Mouse (Mus musculus): ENCODE measurements around the gene Hmga2. TPM values are rescaled to one million over a fixed set of nuclear protein-coding genes. Genes with fewer than 3 reads are reported as not detected.

The Hmga2 gene
- polyA plus RNA-seq, 1 experiment from 2014 or later = 2.8 TPM

DNA sequence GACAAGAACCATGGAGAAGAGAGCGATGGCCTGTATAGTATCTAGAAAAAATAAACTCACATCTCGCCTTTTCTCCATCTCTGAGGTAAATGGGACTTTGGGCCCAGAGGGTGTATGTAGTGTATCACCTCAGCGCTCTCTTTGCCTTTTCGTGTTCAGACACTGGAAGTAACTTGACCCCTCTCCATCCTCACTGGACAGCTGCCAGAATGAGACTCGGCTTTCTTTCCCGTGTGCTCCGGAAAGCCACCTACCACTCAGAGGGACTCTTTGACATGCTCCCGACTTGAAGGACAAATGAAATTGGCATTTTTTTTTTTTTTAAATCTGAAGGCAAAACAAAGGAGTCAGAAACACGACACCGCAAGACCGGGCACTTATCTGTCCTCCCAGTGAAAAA lies 35.0 kb downstream of the Hmga2 start:
- WGBS = 38% methylated on average over 11 of the region's 11 CpGs
- H3K4me3 ChIP-seq = no peak overlapping the region
- H3K9me3 ChIP-seq (replicated peaks) = no peaks in the 10 kb centered on the region
- ATAC-seq (replicated peaks; ENCODE audit: insufficient number of reproducible peaks, insufficient read depth, low FRiP score, low read depth) = no peak
- no peak overlapping the region for H3K27ac ChIP-seq
- no peak overlapping the region for H3K4me2 ChIP-seq
- H3K36me3 ChIP-seq = no peaks in the 10 kb centered on the region
- H3K4me1 ChIP-seq (replicated peaks) = no peaks in the 10 kb centered on the region
- H3K27me3 ChIP-seq = no peaks in the 10 kb centered on the region
- H3K9ac ChIP-seq = no peak overlapping the region

DNA sequence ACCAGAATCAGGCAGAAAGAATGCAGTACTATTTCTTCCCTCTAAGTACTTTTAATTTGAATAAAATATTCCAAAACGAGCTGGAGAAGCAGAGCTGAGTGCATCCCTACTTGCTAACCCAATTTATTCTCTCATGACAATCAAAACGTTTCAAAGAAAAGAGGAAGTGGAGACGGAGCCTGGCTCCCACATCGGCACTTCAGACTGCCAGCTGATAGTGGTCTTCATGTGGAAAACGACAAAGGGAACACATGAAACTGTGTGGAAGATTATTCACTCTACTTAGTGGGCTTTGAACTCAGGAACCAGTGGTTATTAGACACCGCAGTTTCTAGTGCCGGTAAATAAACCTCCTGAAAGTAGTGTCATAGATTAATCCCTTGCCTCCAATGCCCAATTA lies 41.8 kb downstream of the Hmga2 start:
- no peaks in the 10 kb centered on the region for H3K27me3 ChIP-seq
- H3K9me3 ChIP-seq (replicated peaks) = no peaks in the 10 kb centered on the region
- WGBS = 35% methylated on average over 7 of the region's 7 CpGs
- no peak overlapping the region for H3K4me3 ChIP-seq
- peaks cover 6% of the 10 kb centered on the region for H3K4me1 ChIP-seq (replicated peaks)
- ATAC-seq (replicated peaks; ENCODE audit: insufficient number of reproducible peaks, insufficient read depth, low FRiP score, low read depth) = no peak
- H3K4me2 ChIP-seq = no peak overlapping the region
- H3K27ac ChIP-seq = no peak overlapping the region
- H3K36me3 ChIP-seq = no peaks in the 10 kb centered on the region
- no peak overlapping the region for H3K9ac ChIP-seq

DNA sequence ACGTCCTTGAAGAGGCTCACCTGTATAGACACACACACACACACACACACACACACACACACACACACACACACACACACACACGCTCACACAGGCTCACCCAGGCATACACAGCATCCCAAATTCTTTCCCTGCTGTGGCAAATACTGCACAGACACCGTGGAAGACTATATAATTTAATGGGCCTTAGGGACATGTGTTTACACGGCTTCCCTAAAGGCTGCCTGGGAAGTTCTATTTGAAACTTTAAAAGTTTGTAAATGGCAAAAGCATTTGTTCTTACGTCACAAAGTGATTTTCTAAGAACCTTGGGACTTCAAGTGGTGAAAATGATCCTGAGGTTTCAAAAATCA lies 42.8 kb downstream of the Hmga2 start:
- no peaks in the 10 kb centered on the region for H3K36me3 ChIP-seq
- H3K4me1 ChIP-seq (replicated peaks) = peaks cover 12% of the 10 kb centered on the region
- ATAC-seq (replicated peaks; ENCODE audit: insufficient number of reproducible peaks, insufficient read depth, low FRiP score, low read depth) = no peak

DNA sequence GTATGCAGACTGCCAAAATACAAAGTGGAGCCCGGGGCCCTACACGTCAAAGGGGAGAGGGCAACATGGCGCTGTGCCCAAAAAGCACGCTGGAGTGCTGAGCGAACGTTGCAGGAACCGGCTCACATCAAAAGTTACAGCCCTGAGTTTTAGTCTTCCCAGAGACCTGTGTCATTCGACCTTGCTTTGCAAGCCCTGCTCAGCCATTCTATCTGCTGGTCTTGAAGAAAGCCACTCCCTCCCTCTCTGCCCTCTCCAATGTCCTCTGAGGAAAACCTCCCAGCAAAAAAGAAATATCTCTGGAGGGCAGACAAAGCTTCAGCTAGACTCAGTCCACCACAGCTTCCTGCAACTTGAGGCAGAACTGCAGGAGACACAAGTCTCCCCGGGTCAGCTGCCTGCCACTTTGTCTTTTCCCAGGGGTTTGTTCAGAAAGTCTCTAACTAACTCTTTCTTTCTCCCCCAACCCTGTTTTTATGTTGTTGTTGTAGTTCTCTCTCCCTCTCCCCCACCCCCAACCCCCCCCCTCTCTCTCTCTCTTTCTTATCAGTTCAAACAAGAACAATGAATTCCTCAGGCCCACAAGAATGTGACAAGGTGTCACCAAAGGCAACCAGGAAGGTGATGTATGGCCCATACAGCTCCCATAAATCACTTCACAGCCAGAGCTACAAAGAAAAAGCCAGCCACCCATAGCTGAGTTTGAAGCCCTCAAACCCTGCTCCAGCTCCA lies 43.4 kb downstream of the Hmga2 start:
- H3K4me1 ChIP-seq (replicated peaks) = peaks cover 15% of the 10 kb centered on the region
- H3K4me2 ChIP-seq = no peak overlapping the region
- no peak overlapping the region for H3K9ac ChIP-seq
- no peaks in the 10 kb centered on the region for H3K9me3 ChIP-seq (replicated peaks)
- peak overlapping the region; percentile 17; the same call in 1 of the 2 replicates for H3K27ac ChIP-seq
- H3K4me3 ChIP-seq = no peak overlapping the region
- H3K27me3 ChIP-seq = no peaks in the 10 kb centered on the region
- WGBS = 26% methylated on average over 9 of the region's 9 CpGs
- ATAC-seq (replicated peaks; ENCODE audit: insufficient number of reproducible peaks, insufficient read depth, low FRiP score, low read depth) = no peak
- H3K36me3 ChIP-seq = no peaks in the 10 kb centered on the region

More for the DNA sequence above, 42.8 kb downstream of the Hmga2 start:
- Histone ChIP-seq H3K9ac (no peak overlapping the region), H3K9me3 (replicated peaks) (no peaks in the 10 kb centered on the region), H3K4me2 (no peak overlapping the region), H3K27ac (no peak overlapping the region), H3K27me3 (no peaks in the 10 kb centered on the region), H3K4me3 (no peak overlapping the region)
- WGBS = 43% methylated on average over 5 of the region's 5 CpGs

DNA sequence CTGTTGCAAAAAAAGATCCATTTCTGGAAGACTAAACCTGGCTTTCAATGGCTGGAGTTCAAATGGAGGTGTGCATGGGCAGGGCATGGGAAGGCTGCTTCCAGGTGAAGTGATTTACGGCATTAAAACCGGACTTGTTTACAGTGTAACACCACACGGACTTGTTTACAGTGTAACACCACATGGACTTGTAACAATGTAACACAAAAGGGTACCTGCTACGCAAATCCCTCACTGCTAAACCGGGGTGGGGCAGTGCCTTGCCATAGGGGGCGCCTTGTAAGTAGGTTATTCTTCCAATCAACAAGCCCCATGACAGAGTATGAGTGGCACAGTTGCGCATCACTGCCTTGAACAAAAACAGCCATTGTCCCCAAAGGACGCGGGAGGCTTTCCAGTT lies 44.2 kb downstream of the Hmga2 start:
- Histone ChIP-seq H3K36me3 (no peaks in the 10 kb centered on the region), H3K4me3 (no peak overlapping the region), H3K9ac (no peak overlapping the region), H3K4me2 (no peak overlapping the region), H3K9me3 (replicated peaks) (no peaks in the 10 kb centered on the region), H3K27me3 (no peaks in the 10 kb centered on the region), H3K27ac (no peak overlapping the region), H3K4me1 (replicated peaks) (peaks cover 15% of the 10 kb centered on the region)
- no peak for ATAC-seq (replicated peaks; ENCODE audit: insufficient number of reproducible peaks, insufficient read depth, low FRiP score, low read depth)
- 84% methylated on average over 9 of the region's 9 CpGs for WGBS

DNA sequence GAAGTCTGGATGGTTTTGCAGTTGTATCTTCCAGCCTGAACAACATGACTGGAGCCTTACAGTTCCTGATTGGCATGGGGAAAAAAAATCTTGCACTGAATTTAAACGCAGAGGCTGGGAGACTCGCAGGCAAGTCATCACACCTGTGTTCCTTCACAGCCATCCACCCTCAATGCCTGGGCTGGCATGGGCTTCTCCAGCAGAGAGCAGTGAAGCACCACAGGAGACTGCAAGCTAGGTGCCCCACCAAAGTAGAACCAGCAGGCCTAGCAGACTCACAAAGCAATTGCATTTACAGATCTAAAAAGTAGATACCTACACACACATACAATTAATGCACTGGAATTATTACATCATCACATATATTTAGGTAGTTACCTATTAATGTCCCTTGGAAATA lies 44.8 kb downstream of the Hmga2 start:
- no peaks in the 10 kb centered on the region for H3K9me3 ChIP-seq (replicated peaks)
- no peak overlapping the region for H3K4me2 ChIP-seq
- peaks cover 15% of the 10 kb centered on the region for H3K4me1 ChIP-seq (replicated peaks)
- H3K27me3 ChIP-seq = no peaks in the 10 kb centered on the region
- no peak overlapping the region for H3K9ac ChIP-seq
- H3K36me3 ChIP-seq = no peaks in the 10 kb centered on the region
- H3K27ac ChIP-seq = no peak overlapping the region
- 46% methylated on average over 2 of the region's 2 CpGs for WGBS
- ATAC-seq (replicated peaks; ENCODE audit: insufficient number of reproducible peaks, insufficient read depth, low FRiP score, low read depth) = no peak
- no peak overlapping the region for H3K4me3 ChIP-seq

DNA sequence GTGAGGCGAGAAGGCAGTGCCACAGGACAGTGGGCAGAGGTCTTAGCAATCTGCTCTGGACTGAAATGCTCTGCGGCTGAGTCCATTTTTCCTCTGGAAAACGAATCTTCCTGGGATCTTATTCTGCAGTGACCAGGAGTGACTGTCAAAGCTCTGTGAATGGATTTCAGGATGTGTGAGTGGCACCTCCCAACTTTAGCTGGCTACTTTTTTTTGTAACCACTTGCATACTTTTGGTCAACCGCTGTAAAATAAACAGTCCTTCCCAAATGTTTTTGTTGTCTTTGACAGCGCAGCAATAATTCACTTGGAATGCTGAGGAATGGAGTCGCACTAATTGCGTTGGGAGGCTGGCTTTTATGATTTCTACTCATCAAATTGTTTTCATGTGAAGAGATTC lies 45.8 kb downstream of the Hmga2 start:
- no peaks in the 10 kb centered on the region for H3K36me3 ChIP-seq
- H3K27me3 ChIP-seq = no peaks in the 10 kb centered on the region
- no peak overlapping the region for H3K4me2 ChIP-seq
- no peak overlapping the region for H3K27ac ChIP-seq
- ATAC-seq (replicated peaks; ENCODE audit: insufficient number of reproducible peaks, insufficient read depth, low FRiP score, low read depth) = no peak
- H3K9me3 ChIP-seq (replicated peaks) = no peaks in the 10 kb centered on the region
- 76% methylated on average over 7 of the region's 7 CpGs for WGBS
- no peak overlapping the region for H3K4me3 ChIP-seq
- peaks cover 21% of the 10 kb centered on the region for H3K4me1 ChIP-seq (replicated peaks)
- no peak overlapping the region for H3K9ac ChIP-seq

DNA sequence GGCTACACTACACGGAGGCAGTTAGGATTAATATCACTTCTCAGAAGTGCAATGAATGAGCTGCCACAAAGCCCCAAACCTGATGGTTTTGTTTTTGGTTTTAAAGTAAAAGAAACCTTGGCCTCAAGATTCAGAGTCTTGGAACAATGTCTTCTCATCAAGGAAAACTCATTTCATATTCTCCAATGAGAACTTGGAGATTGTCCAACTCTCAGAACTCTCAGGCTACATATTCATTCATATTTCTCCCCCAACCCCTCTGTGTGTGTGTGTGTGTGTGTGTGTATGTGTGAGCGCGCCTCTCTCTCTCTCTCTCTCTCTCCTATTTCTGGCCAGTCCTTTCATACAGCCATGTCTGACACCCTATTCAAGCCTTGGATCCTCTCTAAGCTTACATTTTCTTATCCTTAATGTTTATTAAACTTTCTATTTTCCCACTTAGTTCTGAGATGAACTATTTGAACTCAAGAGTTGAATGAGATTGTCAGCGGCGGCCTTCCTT lies 46.5 kb downstream of the Hmga2 start:
- Histone ChIP-seq H3K4me2 (no peak overlapping the region), H3K9ac (no peak overlapping the region), H3K4me1 (replicated peaks) (peaks cover 21% of the 10 kb centered on the region), H3K27ac (no peak overlapping the region), H3K9me3 (replicated peaks) (no peaks in the 10 kb centered on the region), H3K27me3 (no peaks in the 10 kb centered on the region), H3K36me3 (no peaks in the 10 kb centered on the region), H3K4me3 (no peak overlapping the region)
- 78% methylated on average over 5 of the region's 5 CpGs for WGBS
- ATAC-seq (replicated peaks; ENCODE audit: insufficient number of reproducible peaks, insufficient read depth, low FRiP score, low read depth) = no peak

DNA sequence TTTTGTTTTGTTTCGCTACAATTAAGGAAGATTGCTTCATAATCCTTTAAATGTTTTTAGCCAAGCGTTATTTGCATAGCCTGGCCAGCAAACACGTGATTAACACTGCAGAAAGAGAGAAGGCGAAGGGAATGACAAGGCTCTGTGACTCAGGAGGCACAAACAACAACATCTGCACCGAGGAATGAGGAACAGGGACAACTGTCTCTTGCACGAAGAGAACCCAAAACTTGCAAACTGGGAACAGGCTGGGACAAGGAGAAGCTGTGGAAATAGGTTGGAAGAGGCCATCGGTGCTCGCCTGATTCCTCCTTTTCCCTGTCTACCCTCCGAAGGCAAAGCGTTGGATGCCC lies 47.1 kb downstream of the Hmga2 start:
- Histone ChIP-seq H3K36me3 (no peaks in the 10 kb centered on the region), H3K4me3 (no peak overlapping the region), H3K27me3 (no peaks in the 10 kb centered on the region), H3K9me3 (replicated peaks) (no peaks in the 10 kb centered on the region), H3K9ac (no peak overlapping the region), H3K27ac (peak overlapping the region; percentile 13; the same call in 1 of the 2 replicates), H3K4me2 (0 out of 2 replicates have a peak overlapping the region, but pooled peaks have one; percentile 45), H3K4me1 (replicated peaks) (peaks cover 24% of the 10 kb centered on the region)
- no peak for ATAC-seq (replicated peaks; ENCODE audit: insufficient number of reproducible peaks, insufficient read depth, low FRiP score, low read depth)
- WGBS = 75% methylated on average over 10 of the region's 10 CpGs

DNA sequence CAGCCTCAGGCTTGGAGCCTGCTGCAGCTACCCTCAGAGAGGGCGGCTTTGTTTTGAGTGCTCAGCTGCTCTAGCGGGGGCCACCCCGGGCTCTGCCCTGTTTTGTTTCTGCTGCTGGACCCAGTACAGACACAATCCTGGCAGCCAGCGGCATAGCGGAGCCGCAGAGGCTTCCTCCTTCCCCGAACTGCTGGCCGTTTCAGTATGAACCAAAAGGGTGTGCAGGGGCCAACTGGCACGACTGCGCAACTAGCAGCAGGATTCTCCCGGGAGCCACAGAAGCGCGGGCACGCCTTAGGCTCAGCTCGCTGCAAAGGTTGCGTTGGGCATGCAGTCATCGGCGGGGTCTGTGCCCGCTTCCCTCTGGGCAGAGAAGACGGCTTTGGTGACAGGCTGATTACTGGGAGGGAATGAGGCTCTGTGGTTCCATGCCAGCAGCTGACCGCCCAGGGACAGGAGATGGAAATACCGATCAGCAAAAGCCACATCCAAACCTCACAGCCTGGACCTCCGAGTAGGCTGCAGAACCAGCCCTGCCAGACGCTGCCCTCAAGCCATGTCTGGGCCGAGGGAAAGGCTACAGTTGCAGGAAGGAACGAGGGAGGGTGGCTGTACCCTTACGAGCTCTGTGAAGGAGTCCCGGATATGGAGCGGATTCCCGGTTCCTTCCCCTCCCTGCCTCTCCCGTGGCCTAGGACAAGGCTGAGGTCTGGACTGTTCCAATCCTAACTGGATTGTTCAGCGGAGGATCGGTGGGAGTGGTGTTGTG lies 47.7 kb downstream of the Hmga2 start:
- 64% methylated on average over 33 of the region's 33 CpGs for WGBS
- no peaks in the 10 kb centered on the region for H3K36me3 ChIP-seq
- H3K9me3 ChIP-seq (replicated peaks) = no peaks in the 10 kb centered on the region
- peak overlapping the region; percentile 13; the same call in 1 of the 2 replicates for H3K27ac ChIP-seq
- peak overlapping the region; percentile 45 for H3K4me2 ChIP-seq
- no peaks in the 10 kb centered on the region for H3K27me3 ChIP-seq
- no peak overlapping the region for H3K9ac ChIP-seq
- ATAC-seq (replicated peaks; ENCODE audit: insufficient number of reproducible peaks, insufficient read depth, low FRiP score, low read depth) = peak; percentile 56; the same call in 1 of the 2 replicates
- peak overlapping the region; percentile 2; the same call in 1 of the 2 replicates for H3K4me3 ChIP-seq
- H3K4me1 ChIP-seq (replicated peaks) = peaks cover 30% of the 10 kb centered on the region

DNA sequence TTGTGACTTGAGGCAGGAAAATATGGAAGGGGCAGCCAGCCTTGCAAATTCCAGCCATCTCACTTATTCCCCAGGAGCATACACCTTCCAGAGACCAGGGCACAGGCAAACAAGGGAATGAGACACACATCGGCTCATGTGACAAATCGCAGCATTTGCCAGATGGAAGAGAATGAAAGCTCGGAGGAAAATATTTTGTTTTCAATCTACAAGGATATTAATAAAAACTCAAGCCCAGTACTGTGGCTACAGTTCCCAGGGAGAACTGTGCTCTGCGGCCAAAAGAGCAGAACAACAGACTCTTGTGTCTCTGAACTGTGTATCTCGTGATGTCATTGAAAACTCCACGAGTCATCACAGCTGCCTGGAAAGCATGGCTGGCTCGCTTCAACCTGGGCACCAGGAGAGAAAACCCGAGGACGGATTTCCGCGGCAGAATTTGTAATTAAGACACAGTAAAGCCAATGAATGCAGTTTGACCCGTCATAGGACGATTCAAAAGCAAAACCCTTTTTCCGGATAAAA lies 50.1 kb downstream of the Hmga2 start:
- Histone ChIP-seq H3K27me3 (no peaks in the 10 kb centered on the region), H3K9me3 (replicated peaks) (no peaks in the 10 kb centered on the region), H3K4me3 (no peak overlapping the region), H3K36me3 (no peaks in the 10 kb centered on the region), H3K4me1 (replicated peaks) (peaks cover 41% of the 10 kb centered on the region), H3K4me2 (no peak overlapping the region), H3K27ac (peak overlapping the region; percentile 43; the same call in 1 of the 2 replicates), H3K9ac (no peak overlapping the region)
- WGBS = 58% methylated on average over 14 of the region's 14 CpGs
- no peak for ATAC-seq (replicated peaks; ENCODE audit: insufficient number of reproducible peaks, insufficient read depth, low FRiP score, low read depth)

Measured in heart, embryonic 15.5 days (tissue).